Mouse (Mus musculus) neural tube, embryonic 14.5 days (tissue): ENCODE measurements at regions not wholly inside any gene's neighbourhood (a gene's known extent, or its start where the extent isn't known, plus 50 kb on each side); places are given as distances from the start of the nearest gene placed in this dataset.

Source experiments
- ATAC-seq: fragments of 200-750 bp; cut with Nextera tagmentation; 2 replicates; pipeline ENCODE4 v1.8.0; 2017; ENCODE audit warnings: low read depth, mild to moderate bottlenecking, moderate TSS enrichment, moderate library complexity
- H3K27ac ChIP-seq: fragments of 300-500 bp; sonication (generic); 2 replicates; pipeline ENCODE4 v1.5.1; 2014; ENCODE audit warnings: low read depth, mild to moderate bottlenecking, control low read depth, low read length, moderate library complexity, mixed read lengths
- H3K27me3 ChIP-seq: fragments of 300-500 bp; sonication (generic); 2 replicates; pipeline ENCODE4 v1.6.1; 2014; ENCODE audit warnings: low read length; ENCODE audit not compliant: control insufficient read depth, insufficient read depth
- H3K36me3 ChIP-seq: fragments of 300-500 bp; sonication (generic); 2 replicates; pipeline ENCODE4 v1.6.1; 2014; ENCODE audit warnings: low read length, mixed read lengths; ENCODE audit not compliant: control insufficient read depth, insufficient read depth
- H3K4me1 ChIP-seq: fragments of 300-500 bp; sonication (generic); 2 replicates; pipeline ENCODE4 v1.6.1; 2014; ENCODE audit warnings: low read length; ENCODE audit not compliant: control insufficient read depth, insufficient read depth
- H3K4me2 ChIP-seq: fragments of 300-500 bp; sonication (generic); 2 replicates; pipeline ENCODE4 v1.6.1; 2014; ENCODE audit warnings: mild to moderate bottlenecking, low read depth, low read length, control low read depth
- H3K4me3 ChIP-seq: fragments of 300-500 bp; sonication (generic); 2 replicates; pipeline ENCODE4 v1.5.1; 2014; ENCODE audit warnings: low read depth, low read length, control low read depth, mixed read lengths
- H3K9ac ChIP-seq: fragments of 300-500 bp; sonication (generic); replicated peaks from 2 replicates; pipeline ENCODE4 v1.6.1; 2014; ENCODE audit warnings: low read depth, mild to moderate bottlenecking, control low read depth, low read length, mixed read lengths
- H3K9me3 ChIP-seq: fragments of 300-500 bp; sonication (generic); 2 replicates; pipeline ENCODE4 v1.6.1; 2016; ENCODE audit warnings: low read length; ENCODE audit not compliant: control insufficient read depth
- WGBS: fragments of 180-500 bp; shearing (Covaris S2); extraction: QIAGEN DNeasy Blood & Tissue Kit; methylation state at CpG from one replicate; pipeline ENCODE4 v1.1.7; 2014; 5-methylcytosine and 5-hydroxymethylcytosine counted together

- Histone ChIP-seq H3K27me3 (no peaks in the 10 kb centered on the region), H3K4me1 (0 out of 2 replicates have a peak, but pooled peaks cover 4% of the 10 kb centered on the region), H3K27ac (no peak overlapping the region), H3K36me3 (no peaks in the 10 kb centered on the region), H3K9me3 (no peaks in the 10 kb centered on the region), H3K4me3 (no peak overlapping the region), H3K9ac (no peak overlapping the region), H3K4me2 (no peak overlapping the region)
- no peak for ATAC-seq
- 89% methylated on average over 2 of the region's 2 CpGs for WGBS
Observed at GRCm38 (mm10) chr10:56708411-56708810, 331.3 kb downstream of the Gja1 start.

- H3K27ac ChIP-seq = no peak overlapping the region
- no peaks in the 10 kb centered on the region for H3K27me3 ChIP-seq
- 0 out of 2 replicates have a peak, but pooled peaks cover 4% of the 10 kb centered on the region for H3K4me1 ChIP-seq
- no peak overlapping the region for H3K4me3 ChIP-seq
- H3K9ac ChIP-seq = no peak overlapping the region
- no peaks in the 10 kb centered on the region for H3K36me3 ChIP-seq
- no peak for ATAC-seq
- no peak overlapping the region for H3K4me2 ChIP-seq
- H3K9me3 ChIP-seq = no peaks in the 10 kb centered on the region
- WGBS = 67% methylated on average over 1 of the region's 1 CpGs
Observed at GRCm38 (mm10) chr10:56708886-56709285, 331.8 kb downstream of the Gja1 start.

GRCm38 (mm10) chr10:56712611-56713105 lies 335.5 kb downstream of the Gja1 start:
- WGBS = 35% methylated on average over 7 of the region's 7 CpGs
- H3K4me1 ChIP-seq = 0 out of 2 replicates have a peak, but pooled peaks cover 4% of the 10 kb centered on the region
- no peak overlapping the region for H3K9ac ChIP-seq
- H3K27ac ChIP-seq = no peak overlapping the region
- H3K36me3 ChIP-seq = no peaks in the 10 kb centered on the region
- no peaks in the 10 kb centered on the region for H3K27me3 ChIP-seq
- H3K9me3 ChIP-seq = no peaks in the 10 kb centered on the region
- H3K4me3 ChIP-seq = no peak overlapping the region
- 0 out of 2 replicates have a peak, but pooled peaks have one; percentile 24 for ATAC-seq
- H3K4me2 ChIP-seq = no peak overlapping the region

- no peak overlapping the region for H3K27ac ChIP-seq
- H3K36me3 ChIP-seq = no peaks in the 10 kb centered on the region
- H3K4me1 ChIP-seq = no peaks in the 10 kb centered on the region
- no peaks in the 10 kb centered on the region for H3K27me3 ChIP-seq
- H3K4me2 ChIP-seq = no peak overlapping the region
- no peak overlapping the region for H3K4me3 ChIP-seq
- no peaks in the 10 kb centered on the region for H3K9me3 ChIP-seq
- ATAC-seq = no peak
- no peak overlapping the region for H3K9ac ChIP-seq
Observed at GRCm38 (mm10) chr10:56737073-56737472, 359.9 kb downstream of the Gja1 start.

GRCm38 (mm10) chr10:56739621-56740020 lies 362.5 kb downstream of the Gja1 start:
- H3K4me1 ChIP-seq = no peaks in the 10 kb centered on the region
- no peak overlapping the region for H3K4me3 ChIP-seq
- no peak overlapping the region for H3K9ac ChIP-seq
- no peak overlapping the region for H3K4me2 ChIP-seq
- H3K36me3 ChIP-seq = no peaks in the 10 kb centered on the region
- no peaks in the 10 kb centered on the region for H3K9me3 ChIP-seq
- WGBS = 90% methylated on average over 3 of the region's 3 CpGs
- no peaks in the 10 kb centered on the region for H3K27me3 ChIP-seq
- no peak overlapping the region for H3K27ac ChIP-seq
- no peak for ATAC-seq

- H3K9ac ChIP-seq = no peak overlapping the region
- ATAC-seq = peak; percentile 54
- 6% methylated on average over 1 of the region's 2 CpGs for WGBS
Observed at GRCm38 (mm10) chr10:56752134-56752533, 375.0 kb downstream of the Gja1 start.

GRCm38 (mm10) chr10:56753576-56753975 lies 376.4 kb downstream of the Gja1 start:
- Histone ChIP-seq H3K27me3 (no peaks in the 10 kb centered on the region), H3K9ac (no peak overlapping the region), H3K9me3 (no peaks in the 10 kb centered on the region), H3K4me2 (no peak overlapping the region), H3K36me3 (no peaks in the 10 kb centered on the region), H3K4me3 (no peak overlapping the region), H3K4me1 (no peaks in the 10 kb centered on the region), H3K27ac (no peak overlapping the region)
- no peak for ATAC-seq
- 22% methylated on average over 2 of the region's 2 CpGs for WGBS

More at GRCm38 (mm10) chr10:56752134-56752533, 375.0 kb downstream of the Gja1 start:
- no peak overlapping the region for H3K4me2 ChIP-seq
- no peaks in the 10 kb centered on the region for H3K4me1 ChIP-seq
- no peaks in the 10 kb centered on the region for H3K9me3 ChIP-seq
- H3K27me3 ChIP-seq = no peaks in the 10 kb centered on the region
- no peak overlapping the region for H3K4me3 ChIP-seq
- no peak overlapping the region for H3K27ac ChIP-seq
- no peaks in the 10 kb centered on the region for H3K36me3 ChIP-seq

- 66% methylated on average over 11 of the region's 11 CpGs for WGBS
- H3K4me2 ChIP-seq = no peak overlapping the region
Observed at GRCm38 (mm10) chr10:56754546-56755175, 377.5 kb downstream of the Gja1 start.

GRCm38 (mm10) chr10:56770629-56771028 lies 393.5 kb downstream of the Gja1 start:
- Histone ChIP-seq H3K4me3 (no peak overlapping the region), H3K27ac (no peak overlapping the region), H3K9ac (no peak overlapping the region), H3K36me3 (no peaks in the 10 kb centered on the region), H3K27me3 (no peaks in the 10 kb centered on the region), H3K4me2 (no peak overlapping the region), H3K4me1 (no peaks in the 10 kb centered on the region), H3K9me3 (no peaks in the 10 kb centered on the region)
- WGBS = 92% methylated on average over 4 of the region's 4 CpGs
- no peak for ATAC-seq

More at GRCm38 (mm10) chr10:56754546-56755175, 377.5 kb downstream of the Gja1 start:
- no peaks in the 10 kb centered on the region for H3K27me3 ChIP-seq
- no peak for ATAC-seq
- no peaks in the 10 kb centered on the region for H3K4me1 ChIP-seq
- no peak overlapping the region for H3K9ac ChIP-seq
- H3K9me3 ChIP-seq = no peaks in the 10 kb centered on the region
- no peak overlapping the region for H3K27ac ChIP-seq
- H3K36me3 ChIP-seq = no peaks in the 10 kb centered on the region
- no peak overlapping the region for H3K4me3 ChIP-seq
